Mouse (Mus musculus) CH12.LX (cell line): ENCODE measurements around the gene Gkn2.

Source experiments
- CTCF ChIP-seq, 2 experiments: IDR thresholded peaks in 1 of 2; conservative IDR thresholded peaks in 1 of 2; 2 replicates each; pipeline ENCODE4 v1.5.1; 2011 to 2012; ENCODE audit warnings: low read depth in 2 of 2, low read length in 2 of 2, improper control_type of control experiment in 1 of 2, inconsistent platforms in 1 of 2, mild to moderate bottlenecking in 1 of 2, moderate library complexity in 1 of 2
- EP300 ChIP-seq: IDR thresholded peaks from 2 replicates; pipeline ENCODE4 v1.6.1; 2011; ENCODE audit warnings: low read length, improper control_type of control experiment
- PAX5 ChIP-seq: IDR thresholded peaks from 2 replicates; pipeline ENCODE4 v1.6.1; 2012; ENCODE audit warnings: low read length, inconsistent platforms, mixed read lengths
- POLR2A ChIP-seq: IDR thresholded peaks from 2 replicates; pipeline ENCODE4 v1.6.1; 2011; ENCODE audit warnings: low read depth, mild to moderate bottlenecking, improper control_type of control experiment, low read length
- ZNF384 ChIP-seq: IDR thresholded peaks from 2 replicates; pipeline ENCODE4 v1.6.1; 2012; ENCODE audit warnings: low read depth, low read length, improper control_type of control experiment, inconsistent platforms

- TF ChIP-seq ZNF384 (no peak), CTCF (conservative IDR thresholded peaks at IDR 0.05 in 1 of 2, IDR thresholded peaks at IDR 0.05 in 1 of 2; ENCODE audit: low read depth in 2 of 2, low read length in 2 of 2) (no peak), POLR2A (no peak), EP300 (no peak), PAX5 (no peak)
Observed at GRCm38 (mm10) chr6:87354441-87354840, 18.7 kb upstream of the Gkn2 start.
